Mouse (Mus musculus): ENCODE data around the gene Slc35a3.

DNA sequence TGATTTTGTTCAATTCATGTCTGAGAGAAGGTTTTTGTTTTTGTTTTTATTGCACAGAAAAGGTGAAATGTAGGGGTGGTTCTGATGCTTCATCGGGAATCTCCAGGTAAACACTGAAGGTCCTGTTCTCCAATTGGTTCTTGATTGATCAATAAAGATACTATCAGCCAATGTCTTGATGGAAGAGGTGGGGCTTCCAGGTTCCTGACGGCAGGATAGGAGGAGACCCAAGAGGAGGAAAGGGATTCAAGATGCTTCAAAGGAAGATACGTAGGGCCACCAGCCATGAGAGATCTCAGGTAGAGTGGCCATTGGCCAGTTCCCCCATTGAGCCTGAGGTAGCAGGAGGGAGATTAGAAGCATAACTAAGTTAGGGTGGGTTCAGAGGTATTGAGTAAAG lies 6.3 kb upstream of the Slc35a3 start:
- TF ChIP-seq CTCF (IDR thresholded peaks at IDR 0.05; ENCODE audit: low read depth) (no peak), EP300 (optimal IDR thresholded peaks at IDR 0.05) (no peak)
